Mouse (Mus musculus): ENCODE results near the gene Efna3. TPM values are rescaled to one million over a fixed set of nuclear protein-coding genes. Genes with fewer than 3 reads are reported as not detected.

Gene Efna3
- total RNA-seq, 1 experiment from 2014 or later: not detected

DNA sequence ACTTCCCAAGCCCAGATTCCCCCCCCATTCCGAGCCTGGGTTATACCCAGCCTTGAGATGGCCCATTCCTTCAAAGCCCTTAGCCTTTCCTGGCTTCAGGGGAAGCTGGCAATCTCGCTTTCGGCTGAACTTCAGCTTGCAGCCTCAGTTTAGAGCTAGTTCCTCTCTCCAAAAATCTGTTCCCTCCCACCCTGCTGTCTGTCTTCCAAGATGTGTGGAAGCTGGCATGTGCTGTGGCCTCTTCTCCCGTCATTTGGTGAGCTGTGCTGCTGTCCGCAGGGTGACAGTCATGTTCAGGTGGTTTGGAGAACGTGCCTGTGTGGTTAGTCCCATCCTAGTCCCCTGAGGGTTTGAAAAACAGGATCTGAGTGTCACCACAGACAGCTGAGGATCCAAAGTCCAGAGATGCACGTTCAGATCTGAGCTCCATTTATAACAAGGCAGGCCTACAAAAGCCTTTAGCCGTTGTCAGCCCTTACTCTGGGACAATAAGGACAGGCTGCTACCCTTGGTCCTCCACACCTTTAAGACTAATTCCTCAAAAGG, 27.0 kb downstream of the Efna3 start:
- ATAC-seq (replicated peaks; ENCODE audit: insufficient number of reproducible peaks, low FRiP score, low TSS enrichment, poor library complexity, severe bottlenecking): no peak

DNA sequence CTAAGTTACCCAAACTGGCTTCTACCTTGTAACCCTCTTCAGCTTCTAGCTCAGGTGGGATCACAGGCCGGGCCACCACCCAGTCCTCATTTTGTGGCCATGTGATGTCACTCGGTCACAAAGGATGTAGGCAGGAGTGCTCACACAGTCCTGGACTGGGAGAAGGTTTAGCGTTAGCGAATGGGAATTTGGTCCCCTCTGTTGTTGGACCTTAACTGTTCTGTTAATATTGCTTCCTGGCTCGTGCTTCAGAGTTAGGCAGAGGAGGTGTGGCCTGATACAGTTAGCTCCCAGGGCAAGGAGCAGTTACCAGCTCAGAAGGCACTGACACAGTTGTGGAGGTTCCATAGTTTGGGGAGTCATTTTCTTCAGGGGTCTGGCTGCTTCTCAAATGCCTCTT, 28.6 kb downstream of the Efna3 start:
- no peak for ATAC-seq (replicated peaks; ENCODE audit: insufficient number of reproducible peaks, low FRiP score, low TSS enrichment, poor library complexity, severe bottlenecking)

DNA sequence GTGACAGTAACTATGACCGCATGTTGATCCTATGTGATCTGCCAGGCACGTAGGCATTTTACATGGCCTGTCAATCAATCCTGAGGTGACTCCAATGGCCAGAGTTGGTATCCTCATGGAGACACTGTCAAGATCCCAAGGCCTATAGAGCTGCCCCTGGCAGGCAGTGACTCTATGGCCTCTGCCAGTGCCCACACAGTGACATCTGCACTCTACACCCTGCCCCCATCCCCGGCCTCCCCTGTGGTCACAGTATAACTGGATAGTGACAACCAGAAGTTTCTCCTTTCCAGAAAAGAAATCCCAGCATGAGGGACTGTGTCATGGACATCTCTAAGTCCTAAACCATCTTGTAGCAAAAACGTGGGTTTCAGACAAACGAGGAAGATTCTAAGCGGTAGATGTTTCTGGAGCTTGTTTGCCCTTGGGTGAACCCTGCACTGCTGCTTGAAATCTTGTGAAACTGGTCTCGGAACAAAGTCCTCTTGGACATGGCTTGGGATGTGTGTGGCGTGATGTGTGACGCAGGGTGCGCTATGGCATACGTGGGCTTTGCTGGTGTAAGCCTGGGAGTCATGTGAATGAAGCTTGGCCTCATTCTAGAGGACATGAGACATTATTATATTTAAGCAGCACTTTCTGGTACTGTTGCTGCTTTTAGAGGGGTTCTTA, 29.4 kb downstream of the Efna3 start:
- ATAC-seq (replicated peaks; ENCODE audit: insufficient number of reproducible peaks, low FRiP score, low TSS enrichment, poor library complexity, severe bottlenecking): no peak

- no peak for ATAC-seq (replicated peaks; ENCODE audit: insufficient number of reproducible peaks, low FRiP score, low TSS enrichment, poor library complexity, severe bottlenecking)
These were observed 30.5 kb downstream of the Efna3 start for GRCm38 (mm10) chr3:89292303-89292702.

DNA sequence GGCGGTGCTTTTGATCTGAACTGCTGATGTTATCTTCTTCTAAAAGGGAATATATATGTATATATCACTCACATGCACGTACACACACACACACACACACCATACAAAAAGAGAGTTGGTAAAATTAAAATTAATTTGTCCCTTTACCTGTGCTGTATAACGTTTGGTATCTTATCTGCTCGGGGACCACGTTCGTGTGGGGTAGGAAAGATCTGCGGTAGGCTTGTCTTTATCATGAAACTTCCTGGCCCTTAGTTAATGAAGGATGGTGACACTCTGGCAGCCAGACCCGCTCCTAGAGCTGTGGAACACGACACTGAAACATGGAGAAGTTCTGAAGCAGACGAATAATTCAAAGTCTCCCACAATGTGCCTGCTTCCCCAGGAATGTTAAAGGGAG, 30.9 kb downstream of the Efna3 start:
- no peak for ATAC-seq (replicated peaks; ENCODE audit: insufficient number of reproducible peaks, low FRiP score, low TSS enrichment, poor library complexity, severe bottlenecking)

DNA sequence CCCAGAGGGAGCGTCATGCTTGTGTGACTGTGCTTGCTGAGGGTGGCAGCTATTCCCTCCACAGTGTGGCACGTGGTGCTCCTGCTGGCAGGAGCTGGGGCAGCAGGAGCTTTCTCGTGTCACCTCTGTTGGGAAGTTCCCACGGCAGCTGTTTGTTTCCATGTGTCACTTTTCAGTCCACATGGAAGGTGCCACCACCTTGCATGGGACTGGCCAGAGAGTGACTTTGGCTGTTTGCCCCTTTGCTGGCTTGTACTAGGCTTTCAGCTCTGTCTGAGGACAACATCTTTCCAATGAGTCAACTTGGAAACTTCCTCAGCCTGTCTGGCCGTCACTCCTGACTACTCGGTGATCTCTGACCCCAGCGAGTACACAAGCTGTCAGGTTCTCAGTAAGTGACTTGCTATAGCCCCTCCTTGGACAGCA, 34.2 kb downstream of the Efna3 start:
- no peak for ATAC-seq (replicated peaks; ENCODE audit: insufficient number of reproducible peaks, low FRiP score, low TSS enrichment, poor library complexity, severe bottlenecking)

- no peak for ATAC-seq (replicated peaks; ENCODE audit: insufficient number of reproducible peaks, low FRiP score, low TSS enrichment, poor library complexity, severe bottlenecking)
These were observed 35.5 kb downstream of the Efna3 start for GRCm38 (mm10) chr3:89287286-89287685.

DNA sequence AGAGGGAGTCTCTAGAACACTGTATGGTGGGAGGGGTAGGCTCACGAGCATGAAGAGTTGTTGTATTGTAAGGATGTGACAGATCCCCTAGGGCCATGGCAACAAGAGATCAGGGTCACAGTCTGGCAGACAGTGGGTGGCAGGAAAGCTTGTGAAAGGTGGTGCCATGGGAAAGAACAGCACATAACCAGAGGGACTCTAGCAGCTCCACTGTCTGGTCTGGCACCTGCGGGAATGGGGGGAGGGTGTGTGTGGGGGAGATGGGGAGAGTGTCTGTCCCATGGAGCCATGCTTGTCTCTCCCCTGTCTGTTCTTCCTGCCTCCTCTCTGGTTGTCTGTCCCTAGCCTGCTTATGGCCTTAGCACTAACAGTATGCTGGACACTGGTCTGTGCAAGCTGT, 37.2 kb downstream of the Efna3 start:
- no peak for ATAC-seq (replicated peaks; ENCODE audit: insufficient number of reproducible peaks, low FRiP score, low TSS enrichment, poor library complexity, severe bottlenecking)

- no peak for ATAC-seq (replicated peaks; ENCODE audit: insufficient number of reproducible peaks, low FRiP score, low TSS enrichment, poor library complexity, severe bottlenecking)
These were observed 38.5 kb downstream of the Efna3 start for GRCm38 (mm10) chr3:89284261-89284660.

DNA sequence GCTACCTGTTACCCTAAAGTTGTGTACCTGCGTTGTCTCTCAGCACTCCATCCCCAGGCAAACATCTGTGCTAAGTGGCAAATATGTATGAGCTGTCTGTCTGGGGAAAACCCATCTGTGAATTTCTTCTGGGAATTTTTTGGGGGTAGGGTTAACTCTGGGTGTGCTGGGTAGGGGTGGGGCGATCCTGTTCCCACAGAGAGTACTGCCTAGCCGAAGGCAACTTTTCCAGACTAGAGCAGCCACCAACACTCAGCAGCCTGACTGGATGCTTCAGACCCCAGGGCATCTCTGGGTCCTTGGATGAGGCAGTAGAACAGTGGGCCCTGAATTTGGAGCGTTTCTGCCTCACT, 40.5 kb downstream of the Efna3 start:
- no peak for ATAC-seq (replicated peaks; ENCODE audit: insufficient number of reproducible peaks, low FRiP score, low TSS enrichment, poor library complexity, severe bottlenecking)

- peak; percentile 71 for ATAC-seq (replicated peaks; ENCODE audit: insufficient number of reproducible peaks, low FRiP score, low TSS enrichment, poor library complexity, severe bottlenecking)
These were observed 41.0 kb downstream of the Efna3 start for GRCm38 (mm10) chr3:89281579-89282290.

DNA sequence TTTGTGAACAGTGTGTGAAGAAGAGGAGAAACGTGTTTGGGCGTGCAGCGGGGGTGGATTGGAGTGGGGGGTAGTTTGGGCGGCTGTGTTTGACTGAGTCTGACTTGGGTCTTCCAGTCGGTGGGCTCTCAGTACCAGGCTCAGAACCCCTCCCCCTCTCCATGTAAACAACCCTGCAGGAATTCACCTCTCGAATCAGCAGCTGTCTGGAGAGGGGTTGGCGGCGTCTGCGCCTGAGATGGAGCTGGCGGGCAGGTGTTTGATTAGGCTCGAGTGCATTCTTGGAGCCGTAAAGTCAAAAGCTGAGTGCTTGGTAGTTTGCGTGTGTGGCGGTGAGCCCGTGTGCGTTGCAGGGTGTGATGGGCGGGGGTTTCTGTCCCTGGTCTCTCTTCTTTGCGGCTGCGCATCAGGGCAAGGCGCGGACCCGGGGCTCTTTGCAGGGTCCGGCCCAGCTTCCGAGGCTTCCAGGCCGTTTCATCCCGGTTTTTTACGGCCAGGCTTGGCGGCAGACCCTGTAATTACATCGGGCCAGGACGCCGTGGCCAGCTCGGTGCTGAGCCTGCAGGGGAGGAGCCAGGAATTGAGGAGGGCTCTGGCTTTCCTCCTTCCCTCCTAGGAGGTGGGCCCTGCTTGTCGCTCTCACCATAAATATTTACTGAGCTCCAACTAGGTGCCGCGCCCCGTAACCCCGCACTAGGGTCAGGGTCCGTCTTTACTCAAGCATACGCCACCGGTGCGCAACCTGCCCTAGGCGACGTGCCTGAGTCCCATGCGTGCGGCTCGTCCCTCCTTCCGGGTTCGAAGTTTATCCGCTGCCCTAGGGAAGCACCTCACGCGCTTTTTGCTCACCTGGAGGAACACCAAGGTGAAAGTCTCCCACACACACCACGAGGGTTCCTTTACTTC, 41.9 kb downstream of the Efna3 start, which contains the start of gene Efna1:
Efna1 (minus strand) TSS at position 537 of the 906 bp plus-strand sequence.
- no peak for ATAC-seq (replicated peaks; ENCODE audit: insufficient number of reproducible peaks, low FRiP score, low TSS enrichment, poor library complexity, severe bottlenecking)

DNA sequence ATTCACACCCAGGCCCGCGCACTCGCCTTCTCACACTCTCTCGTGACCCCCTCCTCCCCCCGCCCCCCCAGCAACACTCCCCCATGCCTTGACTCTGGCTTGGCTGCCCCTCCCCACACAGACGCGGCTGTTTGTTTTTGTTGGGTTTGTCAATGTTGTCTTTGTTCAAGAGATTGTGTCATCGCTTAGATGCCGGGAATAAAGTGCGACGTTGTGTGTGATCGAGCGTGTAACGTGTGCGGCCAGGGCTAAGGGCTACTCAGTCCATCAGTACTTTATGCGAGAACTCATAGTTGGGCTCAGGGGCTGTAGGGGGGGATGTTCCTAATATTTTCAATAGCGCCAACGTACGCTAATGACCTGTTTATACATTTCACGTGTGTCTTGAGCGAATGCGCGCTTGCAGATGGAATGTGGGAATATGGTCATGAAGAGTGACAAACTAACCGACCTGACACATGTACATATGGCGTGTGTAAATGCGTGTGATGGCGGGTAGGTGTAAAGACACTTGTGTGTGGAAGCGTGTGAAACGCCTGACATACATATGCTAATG, 42.6 kb downstream of the Efna3 start:
- no peak for ATAC-seq (replicated peaks; ENCODE audit: insufficient number of reproducible peaks, low FRiP score, low TSS enrichment, poor library complexity, severe bottlenecking)

DNA sequence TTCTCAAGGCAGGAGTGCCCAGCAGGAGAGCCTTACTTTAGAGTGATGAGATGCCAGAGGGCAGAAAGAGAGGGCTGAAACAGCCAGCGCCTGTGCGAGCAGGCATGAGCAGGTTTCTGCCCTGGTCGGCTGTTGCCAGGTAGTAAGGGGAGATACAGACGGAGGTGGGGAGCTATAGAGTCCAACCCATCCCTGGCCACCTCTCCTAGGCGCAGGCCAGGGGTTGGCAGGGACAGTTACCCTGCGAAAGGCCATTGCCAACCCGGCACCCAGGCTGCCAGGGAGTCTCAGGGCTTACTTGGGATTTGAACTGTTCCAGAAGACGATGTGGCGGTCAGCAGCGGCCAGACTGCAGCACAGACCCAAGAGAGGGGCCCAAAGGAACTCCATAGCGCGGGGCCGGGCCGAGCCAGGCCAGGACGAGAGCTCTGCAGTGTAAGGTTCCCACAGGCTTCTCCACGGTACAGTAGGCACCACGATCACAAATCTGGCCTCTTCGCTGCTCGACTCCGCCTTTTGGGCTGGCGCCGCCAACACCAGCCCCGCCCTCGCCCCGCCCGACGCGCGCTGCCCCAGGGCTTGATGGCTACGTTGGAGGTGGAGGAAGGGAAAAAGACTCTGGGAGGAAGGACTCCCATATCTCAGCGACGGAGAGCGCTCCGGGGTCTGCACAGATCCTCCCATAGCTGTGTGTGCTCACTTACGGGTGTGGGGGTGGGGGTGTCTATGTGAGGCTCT, 43.4 kb downstream of the Efna3 start:
- ATAC-seq (replicated peaks; ENCODE audit: insufficient number of reproducible peaks, low FRiP score, low TSS enrichment, poor library complexity, severe bottlenecking): peak; percentile 60

GRCm38 (mm10) chr3:89278643-89279042, 44.1 kb downstream of the Efna3 start:
- ATAC-seq (replicated peaks; ENCODE audit: insufficient number of reproducible peaks, low FRiP score, low TSS enrichment, poor library complexity, severe bottlenecking): no peak

GRCm38 (mm10) chr3:89278107-89278506, 44.7 kb downstream of the Efna3 start:
- ATAC-seq (replicated peaks; ENCODE audit: insufficient number of reproducible peaks, low FRiP score, low TSS enrichment, poor library complexity, severe bottlenecking): no peak

- ATAC-seq (replicated peaks; ENCODE audit: insufficient number of reproducible peaks, low FRiP score, low TSS enrichment, poor library complexity, severe bottlenecking): no peak
These were observed 45.3 kb downstream of the Efna3 start for GRCm38 (mm10) chr3:89277281-89278021.

- ATAC-seq (replicated peaks; ENCODE audit: insufficient number of reproducible peaks, low FRiP score, low TSS enrichment, poor library complexity, severe bottlenecking): no peak
These were observed 46.7 kb downstream of the Efna3 start for GRCm38 (mm10) chr3:89276061-89276460.

Data from monocyte, adult 5-6 weeks (primary cell).